Comparison of ENCODE assay signal across 17 mouse cellular contexts in genomic region chr5:119258831-119259230, GRCm38 (mm10).
"Had no signal": no experiment of that assay in that cellular context is flagged by ENCODE, and none has a peak within 500 bp of the region (broad histone marks: within the 10 kb centered on the region; RNA-seq: fewer than 3 reads in every experiment).

No protein-coding gene starts in this region.

- H3K36me3 ChIP-seq: limb, embryonic 10.5 days; limb, embryonic 13.5 days; liver, embryonic 13.5 days; midbrain, embryonic 12.5 days had no signal

- H3K9ac ChIP-seq: limb, embryonic 13.5 days; liver, embryonic 13.5 days; midbrain, embryonic 12.5 days had no signal

- H3K4me1 ChIP-seq: liver, embryonic 13.5 days had no signal

- H3K4me2 ChIP-seq: limb, embryonic 13.5 days; liver, embryonic 13.5 days; midbrain, embryonic 12.5 days had no signal

- H3K9me3 ChIP-seq: limb, embryonic 10.5 days; limb, embryonic 13.5 days; liver, embryonic 13.5 days; midbrain, embryonic 12.5 days had no signal

- DNase-seq: kidney, adult 2 months; kidney, postnatal 25 days; liver; liver, embryonic 13.5 days; lung, adult 2 months; lung, postnatal 14 days; lung, postnatal 4 days; right cerebral cortex, adult 18-20 months; right cerebral cortex, postnatal 14 days; right cerebral cortex, postnatal 4 days; thymus, adult 18-20 months; thymus, postnatal 36 days had no signal

- H3K27ac ChIP-seq: limb, embryonic 10.5 days; limb, embryonic 13.5 days; liver, embryonic 13.5 days; midbrain, embryonic 12.5 days had no signal

- H3K27me3 ChIP-seq: liver, embryonic 13.5 days; midbrain, embryonic 12.5 days had no signal

- ATAC-seq: hindbrain, embryonic 16.5 days; midbrain, embryonic 16.5 days had no signal

- H3K4me3 ChIP-seq: limb, embryonic 10.5 days; limb, embryonic 13.5 days; liver, embryonic 13.5 days; midbrain, embryonic 12.5 days had no signal
